Mouse (Mus musculus): ENCODE data around the gene Slc25a10. TPM values are rescaled to one million over a fixed set of nuclear protein-coding genes. Genes with fewer than 3 reads are reported as not detected.

Slc25a10 gene
- total RNA-seq, 2 experiments from 2014 or later = 18.9 to 19.3 TPM

DNA sequence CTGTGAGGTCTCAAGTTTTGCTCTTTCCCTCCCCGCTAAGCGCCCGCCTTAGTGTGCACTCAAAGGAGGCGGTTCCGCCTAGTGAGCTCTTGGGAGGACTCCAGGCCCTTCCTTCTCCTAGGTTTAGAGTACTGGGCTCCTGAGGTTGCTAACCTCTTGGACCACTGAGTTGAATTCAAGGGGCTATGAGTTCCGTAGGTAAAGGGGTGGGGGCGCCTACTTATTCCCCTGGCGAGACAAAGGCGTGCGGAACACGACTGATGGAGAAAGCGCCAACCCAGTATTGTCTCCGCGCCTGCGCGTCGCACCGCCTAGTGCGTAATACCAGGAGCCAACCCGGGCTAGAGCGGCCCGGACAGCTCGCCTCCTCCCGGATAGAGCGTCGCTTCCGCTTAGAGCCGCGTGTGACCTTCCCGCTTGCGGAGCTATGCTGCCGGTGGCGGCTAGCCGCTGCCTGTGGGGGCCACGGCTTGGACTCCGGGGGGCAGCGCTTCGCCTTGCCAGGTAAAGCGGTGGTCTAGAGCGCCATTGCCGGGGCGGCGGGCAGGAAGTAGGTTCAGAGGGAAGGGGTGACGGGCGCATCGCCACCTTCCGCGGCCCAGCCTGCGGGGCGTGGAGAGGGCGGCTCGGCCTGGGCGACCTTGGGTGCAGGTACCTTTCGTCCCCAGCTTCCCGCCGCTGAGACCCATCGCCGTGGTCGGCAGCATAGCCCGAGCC is 7.2 kb upstream of the Slc25a10 start, which contains the start of gene Mrpl12:
Gene Mrpl12, plus strand, starts transcription at position 349 of the 717 bp plus-strand sequence.
- DNase-seq (ENCODE audit: low spot score in 2 of 2) = peak; percentile 89 to 93

DNA sequence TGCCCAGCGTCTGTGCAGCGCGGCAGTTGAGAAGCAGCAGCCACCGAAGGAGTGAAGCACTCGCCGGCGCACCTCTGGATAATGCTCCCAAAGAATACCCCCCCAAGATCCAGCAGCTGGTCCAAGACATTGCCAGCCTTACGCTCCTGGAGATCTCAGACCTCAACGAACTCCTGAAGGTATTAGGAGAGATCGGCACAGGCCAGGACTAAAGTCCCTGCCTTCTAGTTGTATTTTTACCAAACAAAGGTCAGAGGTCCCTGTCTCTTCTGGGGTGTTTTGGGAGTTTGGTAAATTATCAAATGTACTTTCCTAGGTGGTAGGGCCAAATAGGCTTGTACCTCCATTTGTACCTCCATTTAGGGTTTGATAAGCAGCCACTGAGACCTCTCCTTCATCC is 6.4 kb upstream of the Slc25a10 start:
- DNase-seq (ENCODE audit: low spot score in 2 of 2) = no peak

DNA sequence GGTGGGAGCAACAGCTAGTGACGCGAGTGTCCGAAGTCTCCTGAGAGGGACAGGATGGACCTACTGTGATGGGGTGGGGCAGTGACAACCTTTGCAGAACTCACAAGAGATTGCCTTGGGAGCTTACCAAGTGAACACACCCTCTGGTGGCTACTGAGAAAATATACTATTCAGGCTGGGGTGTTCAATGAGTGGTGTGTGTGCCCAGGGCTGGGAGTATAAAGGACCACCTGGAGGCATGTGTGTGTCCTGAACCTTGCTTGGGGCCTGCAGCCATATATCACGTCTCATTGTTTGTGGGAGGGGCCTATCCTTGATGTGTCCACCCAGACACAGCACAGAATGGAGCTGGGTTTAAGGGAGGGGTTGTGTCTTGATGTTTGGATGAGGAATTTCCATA is 3.1 kb upstream of the Slc25a10 start:
- no peak for DNase-seq (ENCODE audit: low spot score in 2 of 2)

DNA sequence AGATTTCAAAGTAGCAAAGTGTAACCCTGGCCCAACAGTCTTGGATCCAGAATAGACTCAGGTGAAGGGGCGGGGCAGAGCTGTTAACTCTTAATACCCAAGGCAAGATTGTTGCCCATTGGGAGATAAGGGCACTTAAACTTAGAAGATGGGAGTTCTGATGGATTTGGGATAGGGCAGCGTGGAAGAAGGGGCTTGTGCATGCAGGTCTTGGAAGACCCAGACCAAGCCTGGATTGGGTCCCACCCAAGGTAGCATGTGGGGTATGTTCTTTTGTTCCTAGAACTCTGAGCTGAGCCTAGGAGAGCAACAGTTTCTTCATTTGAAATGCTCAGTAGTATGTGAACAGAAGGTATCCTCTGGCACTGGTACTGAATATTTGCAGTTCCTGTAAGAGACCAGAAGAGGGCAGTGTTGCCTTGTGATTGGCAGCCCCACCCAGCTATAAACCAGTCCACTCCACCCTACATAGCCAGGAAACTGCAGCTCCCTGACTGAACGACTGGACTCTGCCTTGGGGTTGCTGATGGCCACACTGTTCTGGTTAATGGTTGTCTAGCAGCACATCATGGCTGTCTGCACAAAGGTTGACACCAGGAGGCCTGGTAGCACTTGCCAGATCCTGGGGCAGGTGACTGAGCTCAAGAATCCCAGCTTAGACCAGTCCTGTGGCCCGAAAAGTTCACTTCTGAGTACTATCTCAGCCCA is 2.4 kb upstream of the Slc25a10 start:
- peak; percentile 52 to 83 for DNase-seq (ENCODE audit: low spot score in 2 of 2)

DNA sequence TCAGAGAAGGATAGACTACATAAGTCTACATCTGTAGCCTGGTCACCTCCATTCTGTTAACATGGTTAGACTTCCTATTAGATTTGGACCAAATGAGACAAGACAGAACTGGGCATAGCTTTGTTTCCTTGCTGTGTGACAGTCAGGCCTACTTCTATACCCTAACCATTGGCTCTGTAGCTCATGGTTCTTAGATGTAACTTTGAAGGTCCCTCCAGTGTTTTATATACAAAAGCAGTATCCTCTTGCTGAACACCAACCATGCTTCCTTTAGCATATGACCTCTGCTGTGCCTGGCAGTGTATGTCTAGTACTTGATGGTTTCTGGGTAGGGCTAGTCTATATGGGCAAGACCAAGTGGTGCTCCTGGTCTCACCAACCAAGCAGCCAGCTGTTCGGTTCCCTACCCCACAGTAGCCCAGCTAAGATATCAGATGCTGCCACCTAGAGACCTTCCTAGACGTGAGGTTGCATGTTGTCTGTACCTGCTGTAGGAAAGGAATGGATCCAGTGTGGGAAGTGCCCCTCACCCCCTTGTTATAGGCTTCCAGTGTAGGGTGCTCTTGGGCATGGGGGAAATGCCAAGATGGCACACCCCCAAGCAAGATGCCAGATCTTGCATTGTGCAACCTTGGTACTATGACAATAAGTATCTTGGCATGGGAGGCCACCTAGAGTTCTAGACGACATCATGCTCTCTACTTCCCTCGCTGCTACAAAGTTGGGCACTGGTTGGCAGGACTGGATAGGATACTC is 1.2 kb upstream of the Slc25a10 start:
- DNase-seq (ENCODE audit: low spot score in 2 of 2) = no peak

DNA sequence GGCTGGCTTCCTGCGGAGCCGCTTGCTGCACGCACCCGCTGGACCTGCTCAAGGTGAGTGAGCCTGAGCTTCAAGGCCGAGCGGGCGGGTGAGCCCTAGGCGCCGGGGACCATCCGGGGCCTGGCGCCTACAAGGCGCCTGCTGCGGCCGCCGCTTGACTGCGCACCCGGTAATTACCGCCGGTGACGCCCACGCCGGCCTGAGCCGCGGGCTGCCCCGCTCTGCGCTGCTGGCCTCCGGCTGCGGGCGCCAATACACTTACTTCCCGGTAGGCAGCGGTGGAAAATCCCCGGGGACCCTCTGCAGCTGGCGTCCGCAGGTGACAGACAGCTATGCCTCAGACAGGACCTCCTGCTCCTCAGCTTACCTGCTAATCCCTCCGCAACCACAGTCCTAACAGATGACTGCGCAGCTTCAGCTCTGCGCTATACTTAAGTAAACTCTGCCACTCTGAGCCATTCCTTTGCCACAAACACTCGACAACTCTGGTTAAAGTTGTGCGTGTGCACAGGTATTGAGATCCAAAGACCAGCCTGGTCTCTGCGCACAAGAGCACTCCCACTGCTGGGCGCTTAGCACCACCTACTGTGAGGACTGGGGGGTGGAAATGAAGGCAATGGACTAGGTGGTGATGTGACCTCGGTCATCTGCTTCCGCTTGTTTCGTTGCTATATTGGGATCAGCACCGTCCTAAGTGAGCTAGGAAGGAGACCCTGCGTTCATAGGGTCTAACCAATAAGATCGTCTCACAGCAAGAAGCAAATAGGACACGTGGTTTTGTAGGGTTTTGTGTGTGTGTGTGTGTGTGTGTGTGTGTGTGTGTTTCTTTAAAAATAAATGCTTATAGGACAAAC is 611 bp downstream of the Slc25a10 start:
- DNase-seq (ENCODE audit: low spot score in 2 of 2) = peak in 1 of 2 experiments; percentile 21

DNA sequence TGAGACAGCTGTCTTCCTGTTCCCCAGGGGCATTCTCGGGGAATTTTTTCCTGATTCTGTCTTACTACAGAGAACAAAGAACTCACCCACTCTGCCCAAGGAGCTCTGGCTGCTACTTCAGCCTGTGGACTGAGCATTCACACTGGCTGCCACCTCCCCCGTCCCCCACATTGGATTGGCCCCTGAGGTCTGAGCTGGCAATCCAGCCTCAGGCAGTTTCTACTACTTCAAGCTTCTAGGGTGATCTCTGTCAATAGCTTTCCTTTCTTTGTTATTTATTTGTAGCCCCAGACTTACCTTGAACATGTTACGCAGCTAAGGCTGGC is 1.2 kb downstream of the Slc25a10 start:
- DNase-seq (ENCODE audit: low spot score in 2 of 2) = no peak

DNA sequence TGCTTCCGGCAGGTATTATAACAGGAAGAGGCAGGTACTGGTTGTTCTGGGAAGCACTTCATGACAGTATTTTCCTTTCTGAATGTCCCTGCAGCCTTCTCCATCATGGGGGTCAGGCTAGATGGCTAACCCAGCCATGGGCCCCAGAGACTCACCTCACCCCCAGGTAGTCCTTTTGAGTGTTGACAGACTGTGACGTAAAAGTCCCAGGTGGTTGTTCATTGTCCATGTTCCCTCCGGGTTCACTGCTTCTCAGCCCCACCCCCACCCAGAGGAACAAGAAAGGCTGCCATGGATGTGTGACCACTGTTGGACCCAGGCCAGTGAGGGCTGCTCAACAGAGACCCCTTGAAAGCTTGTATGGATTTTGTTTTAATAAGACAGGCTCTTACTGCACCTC is 1.7 kb downstream of the Slc25a10 start:
- DNase-seq (ENCODE audit: low spot score in 2 of 2) = no peak

DNA sequence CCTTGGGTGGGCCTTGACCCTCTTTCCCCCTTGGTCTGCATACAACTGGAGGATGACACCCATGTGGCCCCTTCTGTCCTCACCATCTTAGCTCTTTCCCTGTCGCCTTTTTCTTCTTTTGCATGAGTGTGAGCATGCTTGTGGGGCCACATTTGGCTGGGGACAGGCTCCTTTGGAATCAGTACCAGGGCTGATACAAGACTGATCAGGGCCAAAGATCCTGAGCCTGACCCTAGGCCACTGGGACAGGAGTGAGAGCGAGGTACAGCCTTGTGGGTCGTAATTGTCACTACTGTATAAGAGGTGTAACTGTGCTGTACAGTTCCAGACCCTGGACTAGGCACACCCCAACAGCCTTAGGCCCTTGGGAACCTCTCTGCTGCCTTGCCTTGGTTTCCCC is 2.3 kb downstream of the Slc25a10 start:
- no peak for DNase-seq (ENCODE audit: low spot score in 2 of 2)

DNA sequence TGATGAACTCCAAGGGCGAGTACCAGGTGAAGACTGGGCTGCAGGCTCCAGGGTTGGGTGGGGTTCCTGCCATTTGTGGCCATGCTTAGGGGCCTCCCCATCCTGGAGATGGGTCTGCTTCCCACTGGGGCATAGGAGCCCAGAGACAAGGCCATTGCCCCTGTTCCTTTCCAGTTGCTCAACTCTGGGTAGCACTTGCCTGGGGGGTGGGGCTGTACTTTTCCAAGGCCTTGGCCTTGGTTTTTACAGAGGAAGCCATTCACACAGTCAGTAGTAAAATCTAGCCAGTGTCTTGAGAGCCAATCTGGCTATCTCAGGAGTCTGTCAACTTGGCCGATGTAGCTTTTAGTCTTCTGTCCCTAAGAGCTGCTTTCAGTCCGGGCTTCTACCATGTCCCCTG is 5.8 kb downstream of the Slc25a10 start:
- no peak for DNase-seq (ENCODE audit: low spot score in 2 of 2)

DNA sequence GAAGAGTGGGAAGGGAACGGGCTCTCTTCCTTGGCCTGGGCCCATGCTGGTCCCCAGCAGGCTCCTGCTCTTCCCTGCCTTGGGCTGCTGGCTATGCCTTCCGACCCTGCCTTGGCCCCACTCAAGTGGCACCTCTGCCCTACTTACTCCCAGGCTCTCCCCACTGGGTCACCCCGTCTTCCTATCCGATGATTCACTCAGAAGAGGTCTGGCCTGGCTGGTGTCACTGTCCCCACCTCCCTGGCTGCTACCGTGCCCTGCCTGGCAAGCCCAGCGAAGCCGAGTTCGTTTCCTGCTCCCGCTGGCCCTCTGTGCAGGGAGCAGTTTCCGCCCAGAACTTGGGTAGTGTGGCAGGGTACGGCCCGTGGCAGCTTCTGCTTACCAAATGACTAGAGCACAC is 6.6 kb downstream of the Slc25a10 start:
- no peak for DNase-seq (ENCODE audit: low spot score in 2 of 2)

DNA sequence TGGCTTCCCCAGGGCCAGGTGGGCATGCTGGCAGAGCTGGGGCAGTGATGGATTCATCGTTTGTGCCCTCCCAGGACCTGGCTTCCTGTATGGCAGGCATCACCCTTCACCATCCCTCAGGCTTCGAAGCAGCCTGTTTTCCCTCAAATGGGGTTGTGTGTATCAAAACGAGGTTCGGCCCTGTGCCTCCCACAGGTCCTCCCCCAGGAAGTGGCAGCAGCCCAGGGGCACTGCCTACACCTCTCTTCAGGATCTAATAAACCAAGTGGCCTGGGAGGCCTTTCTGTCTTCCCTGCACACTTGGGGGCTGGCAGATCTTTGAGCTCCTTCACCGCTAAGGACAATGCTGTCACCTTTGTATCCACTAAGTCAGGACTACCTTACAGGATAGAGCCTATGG is 7.3 kb downstream of the Slc25a10 start:
- DNase-seq (ENCODE audit: low spot score in 2 of 2) = no peak

DNA sequence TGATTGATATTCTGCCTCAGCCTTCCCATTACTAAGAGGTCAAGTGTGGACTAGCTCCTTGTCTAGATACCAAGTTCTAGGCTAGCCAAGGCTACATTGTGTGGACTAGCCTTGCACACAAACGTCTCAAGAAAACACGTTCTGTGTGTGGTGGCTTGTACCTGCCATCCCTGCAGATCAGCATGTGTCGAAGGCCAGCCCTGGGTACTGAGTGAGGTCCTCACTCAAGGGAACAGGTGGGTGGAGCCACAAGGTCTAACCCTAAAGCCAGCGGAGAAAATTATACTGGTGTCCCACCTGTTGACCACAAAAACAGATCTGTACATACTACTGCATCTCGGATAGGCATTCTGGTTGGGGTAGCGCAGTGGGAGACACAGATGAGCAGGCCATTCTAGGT is 8.3 kb downstream of the Slc25a10 start:
- no peak for DNase-seq (ENCODE audit: low spot score in 2 of 2)

DNA sequence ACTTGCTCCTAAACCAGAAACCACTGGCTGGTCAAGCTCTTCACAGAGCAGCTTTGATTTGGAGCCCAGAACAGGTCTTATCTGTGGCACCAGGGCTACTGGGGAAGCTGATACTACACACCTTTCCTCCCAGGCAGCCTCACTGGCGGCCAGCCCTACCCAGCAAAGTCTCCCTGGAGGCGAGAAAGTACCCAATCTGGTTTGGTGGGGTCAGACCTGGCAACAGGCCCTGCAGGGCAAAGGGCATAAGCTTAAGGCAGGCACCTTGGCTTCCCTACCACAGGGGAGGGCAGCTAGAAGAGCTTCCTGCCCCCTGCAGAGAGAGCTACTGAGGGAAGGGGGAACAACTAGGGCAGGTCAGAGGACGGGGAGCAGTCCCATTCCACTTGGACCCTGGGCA is 8.7 kb downstream of the Slc25a10 start:
- no peak for DNase-seq (ENCODE audit: low spot score in 2 of 2)

DNA sequence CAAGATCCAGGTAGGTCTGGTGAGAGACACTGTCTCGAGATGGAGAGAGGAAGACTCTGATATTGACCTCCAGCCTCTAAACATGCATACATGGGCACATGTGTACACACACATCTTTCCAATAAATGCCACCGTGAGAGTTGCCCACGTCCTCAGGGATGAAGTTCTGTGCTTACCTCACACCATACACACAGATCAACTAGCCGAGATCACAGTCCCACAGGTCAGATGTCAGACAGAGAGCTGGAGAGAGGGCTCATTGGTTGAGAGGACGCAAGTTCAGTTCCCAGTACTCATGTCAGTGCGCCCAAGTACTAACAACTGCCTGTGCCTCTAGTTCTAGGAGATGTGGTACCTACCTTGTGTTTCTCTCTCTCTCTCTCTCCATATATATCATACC is 9.4 kb downstream of the Slc25a10 start:
- DNase-seq (ENCODE audit: low spot score in 2 of 2) = no peak

DNA sequence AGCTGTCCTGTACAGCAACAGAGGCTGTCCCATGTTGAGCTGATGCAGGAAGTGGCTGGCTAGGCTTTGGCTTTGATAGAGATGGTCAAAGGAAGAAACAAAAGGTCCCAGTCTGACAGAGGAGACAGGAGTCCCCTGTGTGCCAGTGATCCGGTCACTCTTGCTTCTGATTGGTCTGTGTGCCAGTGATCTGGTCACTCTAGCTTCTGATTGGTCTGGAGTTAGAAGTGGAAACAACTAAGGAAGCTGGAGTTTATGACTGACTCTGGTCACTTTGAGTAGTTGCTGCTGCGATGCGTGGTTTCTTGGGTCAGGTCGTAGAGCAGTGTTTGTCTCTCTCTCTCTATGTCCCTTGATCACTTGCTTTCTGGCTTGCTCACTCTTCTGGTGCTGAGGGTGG is 10.1 kb downstream of the Slc25a10 start:
- DNase-seq (ENCODE audit: low spot score in 2 of 2) = no peak

DNA sequence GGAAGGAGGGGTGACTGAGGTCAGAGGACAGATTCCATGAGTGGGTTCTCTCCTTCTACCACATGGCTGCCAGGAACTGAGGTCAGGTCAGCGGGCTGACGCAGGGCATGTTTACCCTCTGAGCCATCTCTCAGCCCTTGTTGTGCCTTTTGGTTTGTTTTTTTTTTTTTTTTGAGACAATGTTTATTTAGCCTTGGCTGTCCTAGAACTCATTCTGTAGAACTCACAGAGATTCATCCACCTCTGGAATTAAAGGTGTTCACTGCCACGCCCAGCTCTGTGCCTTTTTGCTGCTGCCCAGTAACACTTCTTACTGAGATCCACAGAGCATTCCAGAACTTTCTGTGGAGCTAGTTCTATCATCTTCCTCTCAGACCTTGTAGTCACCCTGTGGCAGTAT is 14.0 kb downstream of the Slc25a10 start:
- no peak for DNase-seq (ENCODE audit: low spot score in 2 of 2)

DNA sequence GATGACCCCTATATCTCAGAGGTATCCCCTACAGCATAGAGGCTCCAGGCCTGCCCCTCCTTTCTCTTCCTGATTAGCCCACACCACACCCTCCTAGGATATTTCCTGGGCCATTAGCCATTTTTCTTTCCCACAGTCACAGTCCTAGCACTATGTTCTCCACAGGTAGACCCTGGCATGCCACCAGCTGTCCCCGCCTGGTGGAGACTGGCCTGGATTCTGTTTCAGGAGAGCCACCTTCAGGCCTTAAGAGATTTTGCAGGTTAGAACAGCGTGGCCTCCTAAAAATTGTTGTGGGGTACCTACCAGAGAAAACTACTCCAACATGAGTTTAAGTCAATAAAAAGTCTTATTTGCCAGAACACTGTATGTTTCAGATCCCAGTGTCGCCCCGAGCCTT is 15.3 kb downstream of the Slc25a10 start:
- DNase-seq (ENCODE audit: low spot score in 2 of 2) = no peak

DNA sequence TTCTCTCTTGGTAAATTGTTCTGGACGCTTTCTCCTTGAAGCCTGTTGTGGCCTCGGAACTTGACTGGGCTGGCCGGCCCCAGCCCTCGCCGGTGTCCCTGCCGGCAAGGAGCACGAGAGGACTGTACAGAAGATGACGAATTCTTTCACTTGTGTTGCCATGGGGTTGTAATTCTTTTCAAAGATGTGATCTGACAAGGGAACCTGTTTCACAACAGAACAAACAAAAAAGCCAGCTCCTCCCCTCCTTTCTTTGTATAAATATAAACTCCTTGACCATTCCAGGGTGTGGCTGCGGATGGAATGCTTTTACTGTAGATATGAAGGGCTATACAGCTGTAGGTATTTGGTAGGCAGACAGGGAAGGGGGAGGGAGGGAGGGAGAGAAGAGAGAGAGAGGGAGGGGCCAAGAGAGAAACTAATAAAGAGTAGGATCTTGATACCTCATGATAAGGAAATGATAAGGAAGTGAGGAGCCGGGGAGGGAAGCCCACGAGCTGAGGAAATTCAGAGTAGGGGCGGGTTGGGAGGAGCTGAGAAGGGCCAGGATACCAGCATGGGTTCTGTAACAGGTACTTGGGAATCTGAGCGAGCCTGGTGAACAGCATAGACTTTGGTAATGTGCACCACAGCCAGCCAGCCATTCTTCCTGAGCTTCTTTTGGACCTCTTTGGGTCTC is 16.1 kb downstream of the Slc25a10 start:
- no peak for DNase-seq (ENCODE audit: low spot score in 2 of 2)

DNA sequence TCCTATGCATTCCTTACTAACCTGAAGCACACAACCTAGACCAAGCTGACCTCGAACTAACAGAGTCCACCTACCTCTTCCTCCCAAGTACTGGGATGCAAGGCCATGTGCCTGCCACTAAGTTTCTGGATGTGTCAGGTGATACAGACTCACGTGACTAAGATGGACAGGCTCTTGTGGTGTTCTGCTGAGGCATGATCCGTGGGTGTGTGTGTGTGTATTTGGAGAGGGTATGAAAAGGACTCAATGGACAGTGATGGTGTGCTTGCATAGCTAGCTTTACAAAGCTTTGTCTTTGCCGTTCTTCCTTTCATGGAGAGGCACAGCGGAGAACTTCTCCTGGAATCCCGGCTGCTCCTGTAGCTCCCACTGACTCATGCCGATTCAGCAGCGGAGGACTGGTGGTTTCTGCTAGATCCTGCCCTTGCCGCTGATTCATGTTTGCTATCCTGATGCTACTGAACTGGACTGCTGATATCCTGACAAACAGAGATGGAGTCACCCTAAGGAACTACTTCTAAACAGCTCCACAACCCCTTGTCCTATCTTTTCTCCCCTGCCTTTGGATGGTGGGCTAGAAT is 16.7 kb downstream of the Slc25a10 start:
- DNase-seq (ENCODE audit: low spot score in 2 of 2) = no peak
